Mouse (Mus musculus) layer of hippocampus, adult 11-12 months (tissue): Measurements from ENCODE around the gene Ost4.
A peak's percentile ranks its signal among the peaks of the same experiment; 100 is the strongest.

Experiments used
- DNase-seq: peaks from one replicate; pipeline ENCODE4 v3.0.0; 2022; ENCODE audit warnings: low spot score

The Ost4 gene

DNA sequence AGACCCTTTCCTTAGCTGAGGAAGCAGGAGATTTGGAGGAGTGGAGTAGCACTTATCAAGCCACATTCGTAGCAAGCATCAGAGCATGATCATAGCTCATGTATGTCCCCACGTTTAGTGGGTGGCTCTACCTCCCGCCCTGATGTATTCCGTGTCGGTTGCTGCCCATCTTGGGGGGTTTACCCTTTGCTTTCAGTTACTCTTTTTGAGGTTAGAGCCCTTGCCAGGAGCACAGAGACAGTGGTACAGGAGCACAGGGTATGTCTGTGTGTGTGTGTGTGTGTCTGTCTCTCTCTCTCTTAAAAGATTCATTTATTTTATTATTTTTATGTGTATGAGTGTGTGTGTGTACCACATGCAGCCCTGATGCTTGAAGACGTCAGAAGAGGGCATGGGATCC lies 15.5 kb upstream of the Ost4 start:
- DNase-seq, result no peak

DNA sequence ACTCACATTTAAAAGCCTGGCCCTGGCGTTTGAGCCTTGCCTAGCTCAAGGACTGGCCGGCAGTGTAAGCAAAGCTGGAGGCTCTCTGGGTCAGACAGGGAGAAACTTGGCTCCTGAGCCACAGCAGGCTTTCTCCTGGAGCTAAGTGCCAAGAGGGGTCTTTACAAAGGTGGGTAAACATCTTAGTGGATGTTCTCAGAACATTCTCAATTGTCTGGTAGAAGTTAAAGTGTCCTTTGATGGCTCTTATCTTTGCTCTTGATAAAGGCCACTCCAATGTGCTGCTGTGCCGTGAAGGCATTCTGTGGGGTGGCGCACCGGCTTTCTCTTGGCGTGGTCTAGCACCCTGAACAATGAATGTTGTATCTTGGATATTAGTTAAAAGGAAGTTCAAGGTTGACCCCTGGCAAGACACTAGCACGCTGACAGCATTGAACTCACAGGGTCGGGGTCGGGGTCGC lies 15.0 kb upstream of the Ost4 start:
- no peak for DNase-seq

DNA sequence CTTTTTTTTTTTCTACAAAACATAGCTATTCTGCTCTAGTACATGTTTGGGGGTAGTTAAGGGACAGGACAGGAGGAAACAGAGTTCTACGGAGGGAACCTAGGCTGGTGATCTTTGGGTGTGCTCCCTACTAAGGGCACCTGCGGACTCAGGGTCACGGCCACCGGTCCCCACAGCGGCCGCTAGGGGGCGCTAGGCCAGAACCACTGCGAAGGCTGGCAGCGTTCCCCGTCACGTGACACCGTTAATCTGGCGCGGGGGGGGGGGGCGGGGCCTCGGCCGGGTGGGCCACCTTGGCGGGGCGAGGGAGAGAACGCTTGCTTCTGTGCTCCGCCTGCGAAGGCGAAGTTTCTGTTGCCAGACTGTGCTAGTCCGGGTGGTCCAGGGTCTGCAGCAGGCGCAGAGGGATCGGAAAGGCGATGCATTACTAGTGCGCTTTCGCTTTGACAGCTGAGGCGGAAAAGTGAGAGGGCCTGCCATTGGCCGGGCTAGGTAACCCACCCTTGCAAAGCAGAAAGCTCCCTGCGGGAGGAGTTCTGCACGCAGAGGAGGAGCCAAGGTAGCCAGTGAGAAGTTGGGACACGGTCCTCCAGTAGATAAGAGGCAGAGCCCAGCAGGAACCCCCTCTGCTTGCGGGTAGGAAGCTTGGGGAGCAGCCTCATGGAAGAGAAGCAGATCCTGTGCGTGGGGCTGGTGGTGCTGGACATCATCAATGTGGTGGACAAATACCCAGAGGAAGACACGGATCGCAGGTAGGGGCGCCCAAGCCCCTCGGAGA lies 13.9 kb upstream of the Ost4 start, which contains the start of gene Khk:
Gene Khk, plus strand, starts transcription at position 176 of the 778 bp plus-strand sequence.
- DNase-seq, result peak; percentile 92

DNA sequence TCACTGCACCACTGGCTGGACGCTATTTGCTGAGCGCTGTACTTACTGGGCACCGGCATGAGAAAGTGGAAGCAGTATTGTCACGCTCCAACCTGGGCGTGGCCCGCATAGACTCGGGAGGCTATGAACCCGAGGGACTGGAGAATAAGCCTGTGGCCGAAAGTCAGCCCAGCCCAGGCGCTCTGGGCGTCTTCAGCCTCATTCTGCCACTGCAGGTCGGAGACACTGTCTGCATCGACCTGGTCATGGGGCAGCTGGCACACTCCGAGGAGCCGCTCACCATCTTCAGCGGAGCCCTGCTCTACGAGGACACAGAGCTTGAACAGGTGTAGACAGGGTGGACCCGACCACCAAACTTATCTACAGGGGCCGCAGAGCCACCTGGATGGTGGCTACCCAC lies 13.0 kb upstream of the Ost4 start:
- DNase-seq, result peak; percentile 40

DNA sequence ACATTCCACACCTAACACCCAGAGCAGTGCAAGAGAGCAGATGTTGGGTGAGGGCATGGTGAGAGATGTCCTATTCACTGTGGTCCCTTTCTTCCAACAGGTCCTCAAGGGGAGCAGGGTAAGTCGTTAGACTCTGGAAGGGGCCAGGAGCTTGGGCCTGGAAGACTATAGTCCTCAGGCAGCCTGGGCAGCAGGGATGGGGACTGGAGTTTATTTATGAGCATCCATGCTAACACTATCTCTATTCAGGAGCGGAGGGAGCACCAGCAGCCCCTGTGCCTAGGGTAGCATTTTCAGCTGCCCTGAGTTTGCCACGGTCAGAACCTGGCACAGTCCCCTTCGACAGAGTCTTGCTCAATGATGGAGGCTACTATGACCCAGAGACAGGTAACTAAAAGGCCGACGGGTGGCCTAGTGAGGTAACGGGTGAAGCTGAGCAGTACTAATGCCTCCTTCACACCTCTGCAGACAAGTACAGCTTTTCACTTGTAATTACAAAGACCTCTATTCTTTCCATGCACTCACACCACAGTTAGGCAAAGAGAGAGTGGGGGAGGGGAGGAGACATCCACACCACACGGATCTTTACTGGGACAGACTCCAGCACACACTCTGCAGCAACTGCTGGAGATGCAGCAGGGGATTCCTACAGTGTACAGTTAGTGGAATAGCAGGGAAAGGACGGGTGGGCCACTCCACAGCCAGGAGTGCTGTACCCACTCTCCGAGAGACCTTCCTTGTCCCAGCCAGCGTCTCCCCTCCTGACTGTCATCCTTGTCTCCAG lies 12.4 kb upstream of the Ost4 start:
- DNase-seq, result no peak

DNA sequence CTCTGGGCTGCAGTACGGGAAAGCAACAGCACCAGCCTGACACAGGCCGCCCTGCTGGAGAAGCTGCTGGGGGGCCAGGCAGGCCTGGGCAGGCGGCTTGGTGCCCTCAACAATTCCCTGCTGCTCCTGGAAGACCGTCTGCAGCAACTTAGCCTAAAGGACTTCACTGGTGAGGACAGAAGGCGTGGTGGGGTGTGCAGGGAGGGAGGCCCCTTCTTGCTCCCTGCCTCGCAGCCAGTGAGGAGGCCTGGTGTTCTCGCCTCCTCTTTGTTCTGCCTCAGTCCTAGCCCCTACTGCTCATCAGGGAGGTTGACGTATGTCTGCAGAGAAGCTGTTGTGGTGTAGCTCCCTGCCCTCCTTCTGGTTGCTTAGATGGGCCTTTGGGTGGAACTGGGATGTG lies 11.1 kb upstream of the Ost4 start:
- DNase-seq, result no peak

DNA sequence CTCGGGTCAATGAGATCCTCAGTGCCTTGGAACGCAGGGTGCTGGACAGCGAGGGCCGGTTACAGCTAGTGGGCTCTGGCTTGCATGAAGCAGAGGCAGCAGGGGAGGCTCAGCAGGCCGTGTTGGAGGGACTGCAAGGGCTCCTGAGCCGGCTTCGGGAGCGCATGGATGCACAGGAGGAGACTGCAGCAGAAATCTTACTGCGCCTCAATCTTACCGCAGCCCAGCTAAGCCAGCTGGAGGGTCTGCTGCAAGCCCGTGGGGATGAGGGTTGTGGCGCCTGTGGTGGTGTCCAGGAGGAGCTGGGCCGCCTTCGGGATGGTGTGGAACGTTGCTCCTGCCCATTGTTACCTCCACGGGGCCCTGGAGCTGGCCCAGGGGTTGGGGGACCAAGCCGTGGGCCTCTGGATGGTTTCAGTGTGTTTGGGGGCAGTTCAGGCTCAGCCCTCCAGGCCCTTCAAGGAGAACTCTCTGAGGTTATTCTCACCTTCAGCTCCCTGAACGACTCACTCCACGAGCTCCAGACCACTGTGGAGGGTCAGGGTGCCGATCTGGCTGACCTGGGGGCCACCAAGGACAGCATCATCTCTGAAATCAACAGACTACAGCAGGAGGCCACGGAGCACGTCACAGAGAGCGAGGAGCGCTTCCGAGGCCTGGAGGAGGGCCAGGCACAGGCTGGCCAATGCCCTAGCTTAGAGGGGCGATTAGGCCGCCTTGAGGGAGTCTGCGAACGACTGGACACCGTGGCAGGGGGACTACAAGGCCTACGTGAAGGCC lies 10.5 kb upstream of the Ost4 start:
- no peak for DNase-seq

DNA sequence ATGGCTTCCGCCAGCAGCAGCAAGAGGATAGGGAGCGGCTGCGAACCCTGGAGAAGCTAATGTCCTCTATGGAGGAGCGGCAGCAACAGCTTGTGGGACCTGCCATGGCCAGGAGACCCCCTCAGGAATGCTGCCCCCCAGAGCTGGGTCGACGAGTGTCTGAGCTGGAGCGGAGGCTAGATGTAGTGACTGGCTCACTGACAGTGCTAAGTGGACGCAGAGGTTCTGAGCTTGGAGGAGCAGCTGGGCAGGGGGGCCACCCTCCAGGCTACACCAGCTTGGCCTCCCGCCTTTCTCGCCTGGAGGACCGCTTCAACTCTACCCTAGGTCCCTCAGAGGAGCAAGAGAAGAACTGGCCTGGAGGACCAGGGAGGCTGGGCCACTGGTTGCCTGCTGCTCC lies 9.8 kb upstream of the Ost4 start:
- DNase-seq, result no peak

DNA sequence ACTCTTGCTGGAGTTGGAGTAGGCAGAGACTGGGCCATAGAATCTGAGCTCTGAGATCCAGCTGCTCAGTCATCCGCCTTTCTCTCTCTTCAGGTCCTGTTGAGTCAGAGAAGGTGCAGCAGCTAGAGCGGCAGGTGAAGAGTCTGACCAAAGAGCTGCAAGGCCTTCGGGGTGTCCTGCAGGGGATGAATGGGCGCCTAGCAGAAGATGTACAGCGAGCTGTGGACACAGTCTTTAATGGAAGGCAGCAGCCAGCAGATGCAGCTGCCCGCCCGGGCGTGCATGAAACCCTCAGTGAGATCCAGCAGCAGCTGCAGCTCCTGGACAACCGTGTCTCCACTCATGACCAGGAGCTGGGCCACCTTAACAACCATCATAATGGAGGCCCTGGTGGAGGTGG lies 9.3 kb upstream of the Ost4 start:
- DNase-seq, result no peak

DNA sequence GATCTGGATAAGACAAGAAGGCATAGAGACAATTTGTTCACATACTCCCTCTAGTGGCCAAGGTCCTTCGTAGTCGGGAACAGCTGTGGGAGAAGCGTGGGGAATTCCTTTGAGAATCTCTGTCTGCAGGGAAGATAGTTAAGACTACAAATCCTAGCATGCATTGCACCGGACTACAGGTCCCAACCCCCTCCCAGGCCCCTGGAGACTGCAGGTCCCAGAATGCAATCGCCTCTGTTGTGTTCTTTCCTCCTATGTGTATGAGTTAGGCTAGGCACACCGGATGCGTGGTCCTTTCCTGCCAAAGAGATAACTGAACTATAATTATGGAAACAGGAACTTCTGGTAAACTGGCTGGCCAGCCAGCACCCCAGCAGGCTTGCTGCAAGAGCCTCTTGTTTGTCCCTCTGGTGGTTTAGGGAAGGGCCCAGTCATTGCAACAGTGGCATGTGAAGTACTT lies 8.4 kb upstream of the Ost4 start:
- peak; percentile 94 for DNase-seq

DNA sequence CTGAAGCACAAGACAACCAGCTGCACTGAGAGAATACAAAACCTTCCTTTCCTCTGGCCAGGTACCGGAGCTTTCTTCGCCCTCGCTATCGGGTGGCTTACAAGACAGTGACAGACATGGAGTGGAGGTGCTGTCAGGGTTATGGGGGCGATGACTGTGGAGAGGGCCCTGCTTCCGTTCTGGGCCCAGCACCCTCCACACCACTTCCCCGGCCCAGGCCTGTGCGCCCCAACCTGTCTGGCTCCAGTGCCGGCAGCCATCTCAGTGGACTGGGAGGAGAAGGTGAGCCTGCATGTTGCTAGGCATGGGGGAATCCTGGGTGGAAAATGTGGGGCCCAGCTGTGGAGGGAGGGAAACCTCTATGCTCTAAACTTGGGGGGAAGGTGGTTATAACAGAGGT lies 7.9 kb upstream of the Ost4 start:
- DNase-seq, result no peak

DNA sequence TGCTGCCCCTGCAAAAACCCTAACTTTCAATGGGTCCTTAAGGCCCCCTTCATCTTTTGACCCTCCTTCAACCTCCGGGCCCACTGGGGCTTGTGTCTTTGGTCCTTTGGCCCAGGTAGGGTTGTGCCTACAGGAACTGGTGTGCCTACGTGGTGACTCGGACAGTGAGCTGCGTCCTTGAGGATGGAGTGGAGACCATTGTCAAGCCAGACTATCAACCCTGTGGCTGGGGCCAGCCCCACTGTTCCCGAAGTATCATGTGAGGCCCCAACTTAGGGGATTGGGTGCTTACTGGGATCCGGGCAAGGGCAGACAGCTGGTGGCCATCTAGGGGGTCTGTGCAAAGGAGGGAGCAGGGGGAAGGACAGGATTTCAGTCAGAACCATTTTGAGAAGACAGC lies 7.3 kb upstream of the Ost4 start:
- DNase-seq, result no peak

DNA sequence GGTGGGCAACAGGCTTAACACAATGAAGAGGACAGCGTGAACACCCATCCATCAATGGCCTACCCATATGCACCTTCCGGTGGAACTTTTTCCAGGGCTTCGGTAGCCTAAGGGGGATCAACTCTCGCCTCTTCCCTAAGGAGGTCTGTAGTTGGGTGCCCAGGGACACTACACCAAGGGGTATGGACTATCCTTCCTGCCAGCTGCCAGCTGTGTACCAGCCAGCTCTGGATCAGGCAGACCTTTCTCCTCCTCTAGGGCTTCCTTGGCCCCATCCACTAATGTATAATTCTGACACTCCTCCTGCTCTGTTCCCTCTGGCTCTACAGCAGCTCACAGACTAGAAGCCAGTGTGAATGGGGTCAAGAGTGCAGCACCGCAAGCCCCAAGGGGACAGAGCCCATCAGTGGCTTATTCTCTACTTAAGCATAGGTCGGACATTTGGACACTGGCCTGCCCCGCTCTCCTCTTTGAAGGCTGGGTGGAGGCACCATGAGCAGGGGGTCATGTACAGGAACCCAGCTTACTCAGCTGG lies 6.6 kb upstream of the Ost4 start:
- DNase-seq, result no peak

DNA sequence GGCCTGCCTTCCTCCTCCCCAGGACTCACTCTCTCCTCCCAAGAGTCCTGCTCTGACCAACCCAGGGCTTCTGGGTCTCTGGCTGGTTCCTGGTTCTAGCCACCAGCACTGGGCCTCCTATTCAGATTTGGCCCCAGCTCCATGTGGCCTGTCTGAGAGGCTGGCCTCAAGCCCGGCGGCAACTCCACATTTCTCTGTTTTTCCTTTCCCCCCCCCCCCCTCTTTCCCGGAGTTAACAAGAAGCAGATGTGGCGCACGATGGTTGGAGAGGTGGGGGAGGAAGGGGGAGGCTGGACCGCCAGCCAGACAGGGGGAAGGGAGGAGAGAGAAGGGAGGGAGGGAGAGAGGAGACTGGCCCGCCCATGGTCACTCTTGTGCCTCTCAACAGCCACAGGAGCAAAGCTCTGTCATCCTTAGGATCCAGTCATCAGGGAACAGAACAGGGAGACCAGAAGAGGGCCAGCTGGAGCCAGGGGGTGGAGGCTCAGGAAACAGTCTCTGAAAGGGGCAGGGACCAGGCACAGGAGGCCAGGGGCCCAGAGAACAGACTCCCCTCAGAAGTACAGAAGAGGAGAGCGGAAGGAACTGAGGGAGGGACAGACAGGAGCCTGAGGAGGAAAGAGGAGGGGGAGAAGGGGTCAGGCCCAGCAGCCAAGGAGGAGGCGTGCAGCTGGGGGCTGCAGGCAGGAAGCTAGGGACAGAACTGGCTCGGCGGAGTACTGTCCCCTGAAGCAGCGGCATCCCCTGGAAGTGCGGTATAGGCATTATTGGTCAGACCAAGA lies 5.7 kb upstream of the Ost4 start, which contains the start of gene Emilin1:
Gene Emilin1, plus strand, starts transcription at position 343 of the 782 bp plus-strand sequence.
- DNase-seq, result no peak

DNA sequence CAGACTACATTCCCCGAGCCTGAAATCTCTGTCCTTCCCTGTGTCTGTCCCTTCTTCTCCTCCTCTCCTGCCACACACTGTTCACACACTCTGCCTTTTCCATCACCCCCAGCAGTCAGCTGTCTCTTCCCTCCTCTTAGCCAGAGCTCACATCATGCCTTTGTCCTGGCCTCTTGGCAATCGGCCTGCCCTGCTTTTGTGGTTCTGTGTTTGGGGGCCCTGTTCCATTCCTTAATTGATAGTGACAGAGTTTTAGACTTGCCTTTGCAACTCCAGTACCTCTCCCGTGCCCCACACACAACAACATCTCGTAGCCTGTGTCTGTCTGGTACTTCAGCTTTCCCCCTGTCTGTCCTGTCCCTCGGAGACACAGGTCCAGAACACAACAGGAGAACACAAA lies 4.6 kb upstream of the Ost4 start:
- DNase-seq, result no peak

DNA sequence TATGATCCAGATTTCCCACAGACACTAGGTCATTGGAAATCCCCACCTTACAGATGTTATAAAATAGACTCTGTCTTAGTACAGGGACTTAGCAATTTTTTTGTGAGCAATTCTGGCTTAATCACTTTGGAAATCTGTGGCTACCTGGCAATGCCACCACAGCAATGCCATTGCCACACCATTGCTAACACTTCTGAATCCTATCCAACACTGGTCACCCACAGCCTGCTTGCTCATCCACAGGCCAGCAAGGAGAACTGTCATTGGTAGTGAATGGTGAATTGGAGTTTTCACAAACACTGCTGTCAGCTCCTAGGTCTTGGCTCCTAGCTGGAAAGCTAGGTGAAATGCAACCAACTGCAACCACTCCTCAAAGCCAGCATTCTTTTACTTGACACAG lies 2.9 kb upstream of the Ost4 start:
- DNase-seq, result no peak

DNA sequence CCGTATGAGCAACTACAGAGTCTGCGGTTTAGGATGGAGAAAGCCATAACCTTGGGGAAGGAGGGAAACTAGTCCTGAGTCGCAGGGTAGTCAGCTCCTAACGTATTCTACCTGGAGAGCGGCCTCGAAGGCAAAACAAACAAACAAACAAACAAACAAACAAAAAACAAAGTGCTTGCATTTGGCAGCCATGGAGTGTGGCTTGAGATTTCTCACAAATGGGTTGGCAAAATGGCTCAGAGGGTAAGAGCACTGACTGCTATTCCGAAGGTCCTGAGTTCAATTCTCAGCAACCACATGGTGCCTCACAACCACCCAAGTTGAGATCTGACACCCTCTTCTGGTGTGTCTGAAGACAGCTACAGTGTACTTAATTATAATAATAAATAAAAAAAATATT lies 2.3 kb upstream of the Ost4 start:
- no peak for DNase-seq

DNA sequence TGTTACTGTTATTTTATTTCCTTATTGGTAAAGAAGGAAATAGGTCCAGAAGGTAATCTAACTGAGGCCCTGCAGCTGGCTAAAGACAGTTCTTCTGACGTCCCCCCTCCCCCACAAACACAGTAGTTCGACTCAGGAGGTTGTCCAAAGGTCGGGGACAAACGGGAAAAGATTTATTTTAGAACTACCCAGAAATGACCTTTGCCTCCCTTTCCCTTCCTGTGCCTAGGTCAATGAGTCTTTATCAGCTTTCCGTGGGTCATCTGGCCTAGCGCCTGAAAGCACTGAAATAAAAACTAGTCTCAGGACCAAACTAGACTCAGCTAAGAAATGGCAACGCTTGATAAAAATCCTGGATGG lies 1.7 kb upstream of the Ost4 start:
- DNase-seq, result no peak

DNA sequence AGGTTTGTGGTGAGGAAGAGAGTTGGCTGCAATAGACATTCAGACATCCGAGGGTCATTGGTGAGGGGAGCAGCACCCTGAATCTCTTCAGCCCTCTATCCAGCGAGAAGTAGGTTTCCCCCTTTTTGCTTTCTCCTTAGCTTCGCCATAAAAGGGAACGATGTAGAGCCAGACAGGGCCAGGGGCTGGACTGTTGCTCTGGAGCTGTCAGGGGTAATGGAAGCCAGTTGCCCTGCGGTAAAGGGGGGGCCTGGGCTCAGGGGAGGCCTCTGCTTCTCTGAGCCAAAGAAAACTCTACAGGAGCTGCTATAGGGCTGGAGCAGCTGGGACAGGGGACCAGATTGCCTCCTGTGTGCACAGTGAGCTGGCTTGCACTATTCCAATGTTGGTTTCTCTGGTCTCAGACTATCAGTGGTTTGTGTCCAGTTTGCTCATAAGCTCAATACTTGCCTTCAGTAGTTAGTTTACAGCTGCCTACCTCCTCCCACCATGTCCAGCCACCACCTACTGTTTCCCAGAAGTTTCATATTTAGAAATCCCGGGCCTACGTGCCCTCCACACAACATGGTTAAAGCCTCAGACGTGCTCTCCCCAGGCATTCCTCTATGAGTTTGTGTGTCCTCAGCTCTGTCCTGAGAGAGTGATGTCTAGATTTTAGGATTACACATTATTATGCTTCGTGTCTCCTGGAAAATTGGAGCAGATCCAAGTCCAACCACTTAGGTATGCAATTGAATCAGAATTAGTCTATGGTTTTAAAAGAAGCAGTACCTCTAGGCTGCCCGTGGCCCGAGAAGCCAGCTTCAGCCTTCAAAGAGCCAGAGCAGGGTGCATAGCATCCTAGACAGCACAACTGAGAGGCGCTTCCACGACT lies 1.1 kb upstream of the Ost4 start:
- no peak for DNase-seq

DNA sequence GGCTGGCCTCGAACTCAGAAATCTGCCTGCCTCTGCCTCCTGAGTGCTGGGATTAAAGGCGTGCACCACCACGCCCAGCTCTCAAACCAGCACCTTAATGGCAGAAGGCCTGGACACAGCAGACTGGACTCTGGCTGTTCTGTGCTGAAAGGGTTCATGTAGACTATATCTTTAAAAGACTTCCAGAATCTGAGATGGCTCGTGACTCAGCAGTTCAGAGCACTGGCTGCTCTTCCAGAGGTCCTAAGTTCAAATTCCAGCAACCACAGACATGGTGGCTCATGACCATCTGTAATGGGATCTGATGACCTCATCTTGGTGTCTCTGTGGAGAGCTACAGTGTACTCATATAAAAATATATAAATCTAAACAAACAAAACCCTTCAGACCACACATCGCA lies 5.7 kb downstream of the Ost4 start:
- DNase-seq, result no peak

DNA sequence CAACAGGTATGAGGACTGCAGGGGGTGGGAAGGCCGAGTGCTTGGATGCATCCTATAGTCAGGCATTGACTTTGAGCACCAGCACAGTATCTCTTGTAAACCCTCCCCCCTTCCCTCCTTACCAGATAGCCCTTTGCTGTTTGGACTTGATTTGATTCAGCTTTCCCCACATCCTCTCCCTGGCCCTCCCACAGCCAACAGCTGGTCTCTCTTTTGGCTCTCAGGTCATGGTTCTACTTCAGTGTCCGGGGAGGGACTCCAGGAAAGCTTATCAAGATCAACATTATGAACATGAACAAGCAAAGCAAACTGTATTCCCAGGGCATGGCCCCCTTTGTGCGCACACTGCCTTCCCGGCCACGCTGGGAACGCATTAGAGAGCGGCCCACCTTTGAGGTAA lies 17.2 kb downstream of the Ost4 start:
- no peak for DNase-seq
